Mouse (Mus musculus): ENCODE results near the gene Catip. TPM values are rescaled to one million over a fixed set of nuclear protein-coding genes. Genes with fewer than 3 reads are reported as not detected.

Gene Catip
- total and polyA plus RNA-seq, 2 experiments from 2014 or later = 0.61 TPM; not detected in 1

DNA sequence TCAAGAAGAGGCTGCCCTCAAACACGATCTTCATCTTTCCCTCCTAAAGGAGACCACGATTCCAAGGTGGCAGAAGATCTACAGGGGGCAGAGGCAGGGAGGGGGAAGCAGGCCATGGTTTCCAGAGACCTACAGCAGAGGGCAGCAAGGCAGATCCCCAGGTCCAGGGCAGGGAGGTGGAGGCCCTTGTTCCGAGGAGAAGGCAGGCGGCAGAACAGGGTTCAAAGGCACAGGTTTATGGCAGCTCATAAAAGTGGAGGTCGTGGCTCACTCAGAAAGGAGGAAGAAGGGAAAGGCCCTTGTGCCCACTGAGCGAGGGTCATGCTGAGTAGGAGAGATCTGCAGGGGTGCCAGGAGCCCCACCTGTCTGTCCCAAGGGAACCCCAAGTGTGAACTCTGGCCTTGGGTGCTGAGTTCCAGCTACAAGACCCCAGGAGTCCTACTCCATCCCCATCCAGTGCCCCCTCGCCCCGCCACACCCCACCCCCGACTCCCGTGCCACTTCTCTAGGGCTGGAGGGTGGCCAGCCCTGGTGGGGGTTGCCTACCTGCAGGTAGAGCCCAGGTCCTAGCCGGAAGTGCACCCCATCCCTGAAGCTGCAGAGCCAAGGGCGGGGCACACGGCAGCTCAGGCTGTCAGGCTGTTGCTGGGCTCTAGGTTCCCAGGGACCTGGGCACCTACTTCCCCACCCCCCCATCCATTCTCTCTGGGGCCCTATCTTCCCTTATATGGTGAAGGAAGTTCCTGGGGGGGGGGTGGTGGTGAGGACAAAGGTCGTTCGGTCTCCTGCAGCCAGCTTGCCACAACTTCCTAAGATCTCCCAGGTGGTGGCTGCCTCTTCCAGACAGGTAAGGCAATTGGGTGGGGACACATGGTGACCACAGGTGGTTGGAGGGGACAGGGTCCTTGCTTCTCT, 46.9 kb downstream of the Catip start, which contains the start of gene Vil1:
Vil1 (plus strand) TSS at position 788 of the 916 bp plus-strand sequence.
- H3K4me2 ChIP-seq (ENCODE audit: low read depth, low read length) = no peak within 1 kb of the TSS
- H3K4me3 ChIP-seq (ENCODE audit: low read depth, low read length) = no peak within 1 kb of the TSS
- H3K9me3 ChIP-seq (replicated peaks; ENCODE audit: control insufficient read depth, low read length) = no peaks in the 10 kb centered on the region
- no peak for DNase-seq (ENCODE audit: low spot score)
- H3K27me3 ChIP-seq (ENCODE audit: control insufficient read depth, insufficient read depth, low read length) = no peaks in the 10 kb centered on the region
- H3K27ac ChIP-seq (ENCODE audit: low read depth) = no peak within 1 kb of the TSS
- no peaks in the 10 kb centered on the region for H3K4me1 ChIP-seq (ENCODE audit: control insufficient read depth, insufficient read depth)
- no peaks in the 10 kb centered on the region for H3K36me3 ChIP-seq (replicated peaks; ENCODE audit: control insufficient read depth, insufficient read depth, low read length)
- no peak within 1 kb of the TSS for H3K9ac ChIP-seq (replicated peaks; ENCODE audit: low read depth, low read length)
- 58% methylated on average over 14 of the region's 15 CpGs for WGBS
- TF ChIP-seq CTCF (IDR thresholded peaks at IDR 0.05; ENCODE audit: low read depth) = no peak
- no peak for ATAC-seq (ENCODE audit: insufficient read depth, low read depth)

- no peak for ATAC-seq (ENCODE audit: insufficient read depth, low read depth)
- DNase-seq (ENCODE audit: low spot score) = no peak
- H3K4me1 ChIP-seq (ENCODE audit: control insufficient read depth, insufficient read depth) = no peaks in the 10 kb centered on the region
- H3K9ac ChIP-seq (replicated peaks; ENCODE audit: low read depth, low read length) = no peak overlapping the region
- no peak overlapping the region for H3K4me2 ChIP-seq (ENCODE audit: low read depth, low read length)
- TF ChIP-seq CTCF (IDR thresholded peaks at IDR 0.05; ENCODE audit: low read depth) (no peak), EP300 (IDR thresholded peaks at IDR 0.05; ENCODE audit: low read depth) (no peak)
- no peaks in the 10 kb centered on the region for H3K9me3 ChIP-seq (replicated peaks; ENCODE audit: control insufficient read depth, low read length)
- no peak overlapping the region for H3K4me3 ChIP-seq (ENCODE audit: low read depth, low read length)
- no peaks in the 10 kb centered on the region for H3K27me3 ChIP-seq (ENCODE audit: control insufficient read depth, insufficient read depth, low read length)
- no peaks in the 10 kb centered on the region for H3K36me3 ChIP-seq (replicated peaks; ENCODE audit: control insufficient read depth, insufficient read depth, low read length)
- 61% methylated on average over 2 of the region's 2 CpGs for WGBS
- no peak overlapping the region for H3K27ac ChIP-seq (ENCODE audit: low read depth)
Measured at GRCm38 (mm10) chr1:74411753-74412325, 49.9 kb downstream of the Catip start.

GRCm38 (mm10) chr1:74412711-74413110, 50.8 kb downstream of the Catip start:
- H3K9ac ChIP-seq (replicated peaks; ENCODE audit: low read depth, low read length) = no peak overlapping the region
- TF ChIP-seq CTCF (IDR thresholded peaks at IDR 0.05; ENCODE audit: low read depth) = no peak
- TF ChIP-seq EP300 (IDR thresholded peaks at IDR 0.05; ENCODE audit: low read depth) = no peak
- H3K9me3 ChIP-seq (replicated peaks; ENCODE audit: control insufficient read depth, low read length) = no peaks in the 10 kb centered on the region
- no peak overlapping the region for H3K4me2 ChIP-seq (ENCODE audit: low read depth, low read length)
- no peak for ATAC-seq (ENCODE audit: insufficient read depth, low read depth)
- no peaks in the 10 kb centered on the region for H3K27me3 ChIP-seq (ENCODE audit: control insufficient read depth, insufficient read depth, low read length)
- DNase-seq (ENCODE audit: low spot score) = no peak
- H3K4me3 ChIP-seq (ENCODE audit: low read depth, low read length) = no peak overlapping the region
- H3K27ac ChIP-seq (ENCODE audit: low read depth) = no peak overlapping the region
- WGBS = 81% methylated on average over 8 of the region's 8 CpGs
- no peaks in the 10 kb centered on the region for H3K4me1 ChIP-seq (ENCODE audit: control insufficient read depth, insufficient read depth)
- H3K36me3 ChIP-seq (replicated peaks; ENCODE audit: control insufficient read depth, insufficient read depth, low read length) = no peaks in the 10 kb centered on the region

- no peak overlapping the region for H3K27ac ChIP-seq (ENCODE audit: low read depth)
- DNase-seq (ENCODE audit: low spot score) (no peak), ATAC-seq (ENCODE audit: insufficient read depth, low read depth) (no peak)
- H3K4me1 ChIP-seq (ENCODE audit: control insufficient read depth, insufficient read depth) = peaks cover 7% of the 10 kb centered on the region; the same call in 1 of the 2 replicates
- no peak overlapping the region for H3K9ac ChIP-seq (replicated peaks; ENCODE audit: low read depth, low read length)
- no peak overlapping the region for H3K4me3 ChIP-seq (ENCODE audit: low read depth, low read length)
- H3K27me3 ChIP-seq (ENCODE audit: control insufficient read depth, insufficient read depth, low read length) = no peaks in the 10 kb centered on the region
- H3K4me2 ChIP-seq (ENCODE audit: low read depth, low read length) = no peak overlapping the region
- no peak for TF ChIP-seq EP300 (IDR thresholded peaks at IDR 0.05; ENCODE audit: low read depth)
- no peak for TF ChIP-seq CTCF (IDR thresholded peaks at IDR 0.05; ENCODE audit: low read depth)
- H3K9me3 ChIP-seq (replicated peaks; ENCODE audit: control insufficient read depth, low read length) = no peaks in the 10 kb centered on the region
- H3K36me3 ChIP-seq (replicated peaks; ENCODE audit: control insufficient read depth, insufficient read depth, low read length) = no peaks in the 10 kb centered on the region
- WGBS = 37% methylated on average over 4 of the region's 4 CpGs
Measured at GRCm38 (mm10) chr1:74415143-74415542, 53.2 kb downstream of the Catip start.

MicroRNAs within 50 kb of the gene (microRNA counts, 519-probe panel; counts per million panel counts)
- 5,998 counts per million, percentile 77 among the panel's probes with 10 or more counts for microRNA mmu-miR-26b

Small RNA genes lying within 50 kb of the gene (microRNA-seq; reads per million reads assigned to microRNA genes)
- 41,443 reads per million, percentile 98 among the genes with 10 or more reads in this experiment for gene Mir26b

Other genes with a start within 250 kb of the Catip start
- gene Tns1, start 237.7 kb upstream of the Catip start, total RNA-seq (2014; rRNA removed; ENCODE audit: low replicate concordance) = 458 and 512 TPM in 2 replicates
- 108 and 125 TPM in 2 replicates for gene Tns1, start 237.7 kb upstream of the Catip start, polyA plus RNA-seq (2015; fragmentation: Nextera tagmentation; extraction: Ambion mirVana)
- gene Rufy4, start 236.6 kb upstream of the Catip start, total RNA-seq (2014; rRNA removed; ENCODE audit: low replicate concordance) = 0.58 TPM in 1 of 2 replicates, not detected in the other
- gene Rufy4, start 236.6 kb upstream of the Catip start, polyA plus RNA-seq (2015; fragmentation: Nextera tagmentation; extraction: Ambion mirVana) = 0.37 and 0.52 TPM in 2 replicates
- gene Cxcr2, start 208.1 kb upstream of the Catip start, total RNA-seq (2014; rRNA removed; ENCODE audit: low replicate concordance) = not detected in 2 replicates
- gene Cxcr2, start 208.1 kb upstream of the Catip start, polyA plus RNA-seq (2015; fragmentation: Nextera tagmentation; extraction: Ambion mirVana) = 0.08 and 0.15 TPM in 2 replicates
- not detected in 2 replicates for gene Cxcr1, start 167.5 kb upstream of the Catip start, total RNA-seq (2014; rRNA removed; ENCODE audit: low replicate concordance)
- gene Cxcr1, start 167.5 kb upstream of the Catip start, polyA plus RNA-seq (2015; fragmentation: Nextera tagmentation; extraction: Ambion mirVana) = not detected in 2 replicates
- gene Arpc2, start 126.0 kb upstream of the Catip start, total RNA-seq (2014; rRNA removed; ENCODE audit: low replicate concordance) = 149 and 180 TPM in 2 replicates
- 374 and 375 TPM in 2 replicates for gene Arpc2, start 126.0 kb upstream of the Catip start, polyA plus RNA-seq (2015; fragmentation: Nextera tagmentation; extraction: Ambion mirVana)
- gene Gpbar1, start 83.6 kb upstream of the Catip start, total RNA-seq (2014; rRNA removed; ENCODE audit: low replicate concordance) = 0.27 TPM in 1 of 2 replicates, not detected in the other
- 0.22 and 0.33 TPM in 2 replicates for gene Gpbar1, start 83.6 kb upstream of the Catip start, polyA plus RNA-seq (2015; fragmentation: Nextera tagmentation; extraction: Ambion mirVana)
- gene Aamp, start 77.4 kb upstream of the Catip start, total RNA-seq (2014; rRNA removed; ENCODE audit: low replicate concordance) = 125 and 146 TPM in 2 replicates
- gene Aamp, start 77.4 kb upstream of the Catip start, polyA plus RNA-seq (2015; fragmentation: Nextera tagmentation; extraction: Ambion mirVana) = 162 and 165 TPM in 2 replicates
- gene Pnkd, start 77.2 kb upstream of the Catip start, total RNA-seq (2014; rRNA removed; ENCODE audit: low replicate concordance) = 221 and 310 TPM in 2 replicates
- 345 and 362 TPM in 2 replicates for gene Pnkd, start 77.2 kb upstream of the Catip start, polyA plus RNA-seq (2015; fragmentation: Nextera tagmentation; extraction: Ambion mirVana)
- gene Tmbim1, start 56.5 kb upstream of the Catip start, total RNA-seq (2014; rRNA removed; ENCODE audit: low replicate concordance) = 55.7 and 100 TPM in 2 replicates
- 41.6 and 44.9 TPM in 2 replicates for gene Tmbim1, start 56.5 kb upstream of the Catip start, polyA plus RNA-seq (2015; fragmentation: Nextera tagmentation; extraction: Ambion mirVana)
- gene Slc11a1, start 13.1 kb downstream of the Catip start, total RNA-seq (2014; rRNA removed; ENCODE audit: low replicate concordance) = 2.0 and 2.5 TPM in 2 replicates
- 1.6 and 1.8 TPM in 2 replicates for gene Slc11a1, start 13.1 kb downstream of the Catip start, polyA plus RNA-seq (2015; fragmentation: Nextera tagmentation; extraction: Ambion mirVana)
- gene Ctdsp1, start 29.4 kb downstream of the Catip start, total RNA-seq (2014; rRNA removed; ENCODE audit: low replicate concordance) = 82.6 and 106 TPM in 2 replicates
- gene Ctdsp1, start 29.4 kb downstream of the Catip start, polyA plus RNA-seq (2015; fragmentation: Nextera tagmentation; extraction: Ambion mirVana) = 38.0 and 38.4 TPM in 2 replicates
- not detected in 2 replicates for gene Vil1, start 47.3 kb downstream of the Catip start, total RNA-seq (2014; rRNA removed; ENCODE audit: low replicate concordance)
- gene Vil1, start 47.3 kb downstream of the Catip start, polyA plus RNA-seq (2015; fragmentation: Nextera tagmentation; extraction: Ambion mirVana) = 0.16 and 0.36 TPM in 2 replicates
- gene Cnot9, start 143.9 kb downstream of the Catip start, total RNA-seq (2014; rRNA removed; ENCODE audit: low replicate concordance) = 7.4 and 10.7 TPM in 2 replicates
- gene Cnot9, start 143.9 kb downstream of the Catip start, polyA plus RNA-seq (2015; fragmentation: Nextera tagmentation; extraction: Ambion mirVana) = 18.2 and 19.4 TPM in 2 replicates
- not detected in 2 replicates for gene Plcd4, start 180.8 kb downstream of the Catip start, total RNA-seq (2014; rRNA removed; ENCODE audit: low replicate concordance)
- gene Plcd4, start 180.8 kb downstream of the Catip start, polyA plus RNA-seq (2015; fragmentation: Nextera tagmentation; extraction: Ambion mirVana) = 0.15 and 0.45 TPM in 2 replicates
- 8.0 and 9.0 TPM in 2 replicates for gene Usp37, start 182.2 kb downstream of the Catip start, total RNA-seq (2014; rRNA removed; ENCODE audit: low replicate concordance)
- gene Usp37, start 182.2 kb downstream of the Catip start, polyA plus RNA-seq (2015; fragmentation: Nextera tagmentation; extraction: Ambion mirVana) = 7.4 and 8.3 TPM in 2 replicates
- 5.6 and 6.8 TPM in 2 replicates for gene Zfp142, start 226.1 kb downstream of the Catip start, total RNA-seq (2014; rRNA removed; ENCODE audit: low replicate concordance)
- gene Zfp142, start 226.1 kb downstream of the Catip start, polyA plus RNA-seq (2015; fragmentation: Nextera tagmentation; extraction: Ambion mirVana) = 2.0 and 2.2 TPM in 2 replicates
- gene Bcs1l, start 226.2 kb downstream of the Catip start, total RNA-seq (2014; rRNA removed; ENCODE audit: low replicate concordance) = 15.3 and 26.8 TPM in 2 replicates
- 17.4 and 18.8 TPM in 2 replicates for gene Bcs1l, start 226.2 kb downstream of the Catip start, polyA plus RNA-seq (2015; fragmentation: Nextera tagmentation; extraction: Ambion mirVana)
- gene Rnf25, start 239.3 kb downstream of the Catip start, total RNA-seq (2014; rRNA removed; ENCODE audit: low replicate concordance) = 33.0 and 37.4 TPM in 2 replicates
- 16.0 and 16.5 TPM in 2 replicates for gene Rnf25, start 239.3 kb downstream of the Catip start, polyA plus RNA-seq (2015; fragmentation: Nextera tagmentation; extraction: Ambion mirVana)
- 0.27 and 0.38 TPM in 2 replicates for gene Stk36, start 239.3 kb downstream of the Catip start, total RNA-seq (2014; rRNA removed; ENCODE audit: low replicate concordance)
- gene Stk36, start 239.3 kb downstream of the Catip start, polyA plus RNA-seq (2015; fragmentation: Nextera tagmentation; extraction: Ambion mirVana) = 0.79 and 2.4 TPM in 2 replicates